Mouse (Mus musculus): Measurements from ENCODE around the gene Cd209c. TPM values are rescaled to one million over a fixed set of nuclear protein-coding genes. Genes with fewer than 3 reads are reported as not detected.

Gene Cd209c
- total RNA-seq (2022): under 1 TPM in 3 of 4 experiments, not detected in 1; 0.41 to 0.65 (median 0.49) TPM

- DNase-seq (ENCODE audit: low spot score in 2 of 2): no peak
Observed at GRCm38 (mm10) chr8:3954646-3955045, at the start of gene Cd209c. TSS of gene Cd209c (minus strand) at chr8:3954746.

GRCm38 (mm10) chr8:3994219-3994618 lies 39.7 kb upstream of the Cd209c start:
- DNase-seq (ENCODE audit: low spot score in 2 of 2): no peak

GRCm38 (mm10) chr8:3956037-3956436 lies 1.5 kb upstream of the Cd209c start:
- no peak for DNase-seq (ENCODE audit: low spot score in 2 of 2)

GRCm38 (mm10) chr8:3940023-3940422 lies 14.5 kb downstream of the Cd209c start:
- no peak for DNase-seq (ENCODE audit: low spot score in 2 of 2)

- no peak for DNase-seq (ENCODE audit: low spot score in 2 of 2)
Observed at GRCm38 (mm10) chr8:3926744-3927143, 27.8 kb downstream of the Cd209c start, which contains the start of gene Cd209b. TSS of gene Cd209b (minus strand) at chr8:3926844.

Other genes with a start within 250 kb of the Cd209c start
- gene Clec4g, start 234.1 kb downstream of the Cd209c start, total RNA-seq (2022): under 1 TPM in 2 of 4 experiments, not detected in 2; 0.27 to 0.40 TPM
- gene Cd209a, start 205.8 kb downstream of the Cd209c start, total RNA-seq (2022): 1 to 10 TPM in 3 of 4 experiments, under 1 TPM in 1; 0.41 to 1.5 (median 1.2) TPM
- not detected for gene Cd209e, start 100.4 kb downstream of the Cd209c start, total RNA-seq (2022)
- not detected for gene Cd209d, start 76.2 kb downstream of the Cd209c start, total RNA-seq (2022)
- gene Cd209b, start 27.9 kb downstream of the Cd209c start, total RNA-seq (2022): 1 to 10 TPM in 2 of 4 experiments, under 1 TPM in 2; 0.70 to 1.5 (median 1.1) TPM
- under 1 TPM; 0.51 to 0.66 (median 0.62) TPM for gene Cd209f, start 151.1 kb upstream of the Cd209c start, total RNA-seq (2022)
- under 1 TPM in 2 of 4 experiments, not detected in 2; 0.15 to 0.32 TPM for gene Cd209g, start 179.4 kb upstream of the Cd209c start, total RNA-seq (2022)
- gene Evi5l, start 211.8 kb upstream of the Cd209c start, total RNA-seq (2022): 100 to 1,000 TPM; 100 to 112 (median 107) TPM